10 mouse cellular contexts compared by ENCODE assay signal in the genomic region with DNA sequence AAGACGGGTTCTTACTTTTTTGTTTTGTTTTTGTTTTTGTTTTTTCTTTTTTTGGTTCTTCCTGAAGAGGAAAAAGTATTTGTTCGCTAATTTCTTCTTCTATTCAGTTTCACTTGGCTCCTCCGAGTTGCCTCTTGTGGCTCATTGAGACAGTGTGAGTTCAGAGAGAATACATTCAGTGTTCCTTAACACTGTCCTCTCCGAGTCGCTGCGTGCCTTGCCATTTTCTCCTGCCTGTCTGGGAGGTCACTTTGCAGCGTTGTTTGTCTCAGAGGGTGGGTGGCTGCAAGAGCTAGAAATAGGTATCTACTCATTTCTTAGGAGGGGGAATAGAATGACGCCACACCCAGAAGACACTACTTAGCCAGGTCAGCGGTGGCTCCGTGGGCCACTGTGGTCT.
A peak's percentile ranks its signal among the peaks of the same experiment; 100 is the strongest.
DNase-seq lines count a peak whose midpoint lies in the region; ATAC-seq and TF ChIP-seq lines count a peak whose summit lies in the region.
"Had no signal": no experiment of that assay in that cellular context is flagged by ENCODE, and none has a peak within 500 bp of the region (broad histone marks: within the 10 kb centered on the region; RNA-seq: fewer than 3 reads in every experiment).

No protein-coding gene starts in this region.

- TF ChIP-seq RAD21 in CH12.LX (IDR thresholded peaks at IDR 0.05; ENCODE audit: low read depth, low read length), result no peak; the same call in 1 of the 2 replicates

- in situ Hi-C loops in CH12.LX (cut with MboI; ENCODE audit: low pct_ligation_motif_present, low pct_unique_long_range_greater_than_20kb, low sequenced_read_pairs), result no loop called here

- H3K27me3 ChIP-seq in forebrain, embryonic 16.5 days (replicated peaks; ENCODE audit: control insufficient read depth, insufficient read depth, low read length), result no peaks in the 10 kb centered on the region
- no peaks in the 10 kb centered on the region for H3K27me3 ChIP-seq in forebrain, embryonic 10.5 days (ENCODE audit: poor library complexity, severe bottlenecking)
- H3K27me3 ChIP-seq in CH12.LX (replicated peaks), result no peaks in the 10 kb centered on the region
- no peaks in the 10 kb centered on the region for H3K27me3 ChIP-seq in hindbrain, postnatal 0 days (ENCODE audit: insufficient read depth, low read length)

- no peak overlapping the region for H3K27ac ChIP-seq in forebrain, embryonic 16.5 days (ENCODE audit: low read length)
- no peak overlapping the region for H3K27ac ChIP-seq in forebrain, embryonic 10.5 days
- H3K27ac ChIP-seq in layer of hippocampus, adult 2 months, result no peak overlapping the region
- H3K27ac ChIP-seq in CH12.LX (ENCODE audit: insufficient read depth, low read depth), result no peak overlapping the region
- no peak overlapping the region for H3K27ac ChIP-seq in hindbrain, postnatal 0 days

- no peak for DNase-seq in forebrain, embryonic 10.5 days (ENCODE audit: extremely low spot score, low spot score)
- DNase-seq in layer of hippocampus, adult 2 months (ENCODE audit: low spot score in 2 of 2), result no peak
- no peak for DNase-seq in layer of hippocampus, adult 18-20 months (ENCODE audit: low spot score in 2 of 2)
- no peak for DNase-seq in CH12.LX (ENCODE audit: extremely low read depth)
- DNase-seq in hindbrain, postnatal 0 days (ENCODE audit: low spot score), result no peak
- DNase-seq in right cerebral cortex, adult 18-20 months, result no peak
- DNase-seq: cerebellum, adult 11 months had no signal

- no peak for TF ChIP-seq EP300 in CH12.LX (IDR thresholded peaks at IDR 0.05; ENCODE audit: low read length)

- 63% methylated on average over 10 of the region's 10 CpGs for WGBS in forebrain, embryonic 16.5 days
- 76% methylated on average over 10 of the region's 10 CpGs for WGBS in forebrain, embryonic 10.5 days
- 53% methylated on average over 10 of the region's 10 CpGs for WGBS in hindbrain, postnatal 0 days

- no peak for TF ChIP-seq CTCF in layer of hippocampus, adult 2 months (conservative IDR thresholded peaks at IDR 0.05)
- no peak for TF ChIP-seq CTCF in CH12.LX (conservative IDR thresholded peaks at IDR 0.05 in 1 of 2, IDR thresholded peaks at IDR 0.05 in 1 of 2; ENCODE audit: low read depth in 2 of 2, low read length in 2 of 2)
- no peak for TF ChIP-seq CTCF in hindbrain, postnatal 0 days (IDR thresholded peaks at IDR 0.05; ENCODE audit: low read depth)

- dilution Hi-C loops in CH12.LX (cut with MboI; ENCODE audit: extremely low pct_ligation_motif_present, extremely low pct_unique_long_range_greater_than_20kb, low sequenced_read_pairs), result no loop called here

- H3K9ac ChIP-seq in forebrain, embryonic 16.5 days (replicated peaks; ENCODE audit: low read depth, low read length), result no peak overlapping the region
- peak overlapping the region; percentile 77 for H3K9ac ChIP-seq in CH12.LX (ENCODE audit: insufficient read depth, low read depth)
- H3K9ac ChIP-seq in hindbrain, postnatal 0 days (replicated peaks; ENCODE audit: low read length), result no peak overlapping the region

- peak overlapping the region; percentile 30 for H3K4me2 ChIP-seq in forebrain, embryonic 16.5 days (ENCODE audit: low read length)
- H3K4me2 ChIP-seq in CH12.LX (ENCODE audit: insufficient read depth, low read depth, poor library complexity, severe bottlenecking), result peak overlapping the region; percentile 99
- H3K4me2 ChIP-seq in hindbrain, postnatal 0 days (ENCODE audit: low read depth, low read length), result peak overlapping the region; percentile 46

- no peaks in the 10 kb centered on the region for H3K36me3 ChIP-seq in forebrain, embryonic 16.5 days (ENCODE audit: control insufficient read depth, insufficient read depth)
- H3K36me3 ChIP-seq in forebrain, embryonic 10.5 days (replicated peaks), result no peaks in the 10 kb centered on the region
- no peaks in the 10 kb centered on the region for H3K36me3 ChIP-seq in CH12.LX (replicated peaks in 1 of 2; ENCODE audit: control insufficient read depth in 1 of 2, insufficient read depth in 1 of 2, low read length in 1 of 2)
- H3K36me3 ChIP-seq in hindbrain, postnatal 0 days (ENCODE audit: insufficient read depth, low read length), result no peaks in the 10 kb centered on the region

- ATAC-seq in forebrain, embryonic 16.5 days, result no peak
- ATAC-seq in hindbrain, postnatal 0 days, result no peak
- no peak for ATAC-seq in activated CD4-positive, CD25-positive, alpha-beta regulatory T cell, adult 4 months

- H3K9me3 ChIP-seq in forebrain, embryonic 16.5 days (ENCODE audit: control insufficient read depth, low read length), result no peaks in the 10 kb centered on the region
- H3K9me3 ChIP-seq in forebrain, embryonic 10.5 days, result no peaks in the 10 kb centered on the region
- no peaks in the 10 kb centered on the region for H3K9me3 ChIP-seq in CH12.LX (replicated peaks; ENCODE audit: low read length)
- no peaks in the 10 kb centered on the region for H3K9me3 ChIP-seq in hindbrain, postnatal 0 days (ENCODE audit: low read length)

- no peak overlapping the region for H3K4me3 ChIP-seq in forebrain, embryonic 16.5 days (replicated peaks; ENCODE audit: low read length)
- H3K4me3 ChIP-seq in forebrain, embryonic 10.5 days, result no peak overlapping the region
- H3K4me3 ChIP-seq in layer of hippocampus, adult 2 months, result peak overlapping the region; percentile 51
- H3K4me3 ChIP-seq in CH12.LX (replicated peaks in 1 of 3; ENCODE audit: low read depth in 2 of 3, low read length in 2 of 3, poor library complexity in 1 of 3), result peak overlapping the region in 2 of 3 experiments; percentile 11 to 57
- H3K4me3 ChIP-seq in hindbrain, postnatal 0 days (ENCODE audit: low read length), result peak overlapping the region; percentile 21
- H3K4me3 ChIP-seq: erythroblast, embryonic 14.5 days had no signal

- no peaks in the 10 kb centered on the region for H3K79me2 ChIP-seq in CH12.LX (replicated peaks; ENCODE audit: control insufficient read depth, extremely low read depth, insufficient read depth, poor library complexity, severe bottlenecking)

- no peaks in the 10 kb centered on the region for H3K4me1 ChIP-seq in forebrain, embryonic 16.5 days (replicated peaks; ENCODE audit: control insufficient read depth, insufficient read depth, low read length)
- no peaks in the 10 kb centered on the region for H3K4me1 ChIP-seq in forebrain, embryonic 10.5 days
- H3K4me1 ChIP-seq in CH12.LX (ENCODE audit: control insufficient read depth in 1 of 2, insufficient read depth in 2 of 2), result peaks cover 0 to 7% of the 10 kb centered on the region in 2 experiments; a peak in 2 of 4 replicates
- no peaks in the 10 kb centered on the region for H3K4me1 ChIP-seq in hindbrain, postnatal 0 days (ENCODE audit: insufficient read depth, low read length)

- no peak for TF ChIP-seq POLR2A in CH12.LX (IDR thresholded peaks at IDR 0.05; ENCODE audit: low read depth, low read length)

TF ChIP-seq in CH12.LX, 34 proteins besides CTCF, POLR2A, EP300 and RAD21:
- TF ChIP-seq HCFC1 (IDR thresholded peaks at IDR 0.05; ENCODE audit: low read depth, low read length), result no peak
- no peak for TF ChIP-seq SIN3A (IDR thresholded peaks at IDR 0.05; ENCODE audit: low read length)
- TF ChIP-seq JUND (conservative IDR thresholded peaks at IDR 0.05; ENCODE audit: low read depth, low read length), result no peak
- no peak for TF ChIP-seq JUN (IDR thresholded peaks at IDR 0.05; ENCODE audit: insufficient read depth, low read depth, low read length)
- TF ChIP-seq USF2 (conservative IDR thresholded peaks at IDR 0.05; ENCODE audit: low read depth, low read length), result no peak
- TF ChIP-seq ZKSCAN1 (IDR thresholded peaks at IDR 0.05; ENCODE audit: borderline replicate concordance, low read depth, low read length), result no peak
- TF ChIP-seq ZMIZ1 (IDR thresholded peaks at IDR 0.05; ENCODE audit: low read depth, low read length), result no peak
- TF ChIP-seq MXI1 (IDR thresholded peaks at IDR 0.05; ENCODE audit: low read depth, low read length), result no peak
- no peak for TF ChIP-seq MEF2A (IDR thresholded peaks at IDR 0.05; ENCODE audit: borderline replicate concordance, low read depth, low read length)

Comparison
In these comparisons a context has a peak if more than half of its experiments do, and no peak if none do; other contexts are left out.
1. H3K4me2 ChIP-seq: peak in every context shown above with its lines; median percentile 99 in CH12.LX; 46 in hindbrain, postnatal 0 days; 30 in forebrain, embryonic 16.5 days.
2. H3K4me3 ChIP-seq: peak in layer of hippocampus, adult 2 months (single experiment), CH12.LX (2 of 3) and hindbrain, postnatal 0 days (single experiment); none in forebrain, embryonic 16.5 days (single experiment) and forebrain, embryonic 10.5 days (single experiment).